14 mouse cellular contexts compared by ENCODE assay signal in genomic region chr2:68469491-68469890, GRCm38 (mm10). TPM values are rescaled to one million over a fixed set of nuclear protein-coding genes. Genes with fewer than 3 reads are reported as not detected.
DNase-seq lines count a peak whose midpoint lies in the region; ATAC-seq lines count a peak whose summit lies in the region.
"Had no signal": no experiment of that assay in that cellular context is flagged by ENCODE, and none has a peak within 500 bp of the region (broad histone marks: within the 10 kb centered on the region; RNA-seq: fewer than 3 reads in every experiment).

No protein-coding gene starts in this region.

- intact Hi-C loops in heart, postnatal 36 days (cut with DNase I) = loop anchor here (5.0 to 10.0 kb wide), 2 partner anchors 92 to 395 kb away; partner anchors contain the start of gene Cers6

- no peaks in the 10 kb centered on the region for H3K36me3 ChIP-seq in heart, embryonic 16.5 days (ENCODE audit: control insufficient read depth, insufficient read depth)
- no peaks in the 10 kb centered on the region for H3K36me3 ChIP-seq in forebrain, embryonic 13.5 days (ENCODE audit: poor library complexity, severe bottlenecking)
- H3K36me3 ChIP-seq in hindbrain, embryonic 12.5 days = no peaks in the 10 kb centered on the region
- no peaks in the 10 kb centered on the region for H3K36me3 ChIP-seq in midbrain, embryonic 16.5 days (ENCODE audit: control insufficient read depth, insufficient read depth, low read length)
- H3K36me3 ChIP-seq: stomach, embryonic 15.5 days had no signal

- peak overlapping the region; percentile 78 for H3K27ac ChIP-seq in heart, embryonic 16.5 days (ENCODE audit: low read length)
- no peak overlapping the region; the same call in 1 of the 2 replicates for H3K27ac ChIP-seq in forebrain, embryonic 13.5 days
- H3K27ac ChIP-seq in hindbrain, embryonic 12.5 days = no peak overlapping the region
- H3K27ac ChIP-seq in midbrain, embryonic 16.5 days (ENCODE audit: low read length) = no peak overlapping the region
- H3K27ac ChIP-seq: stomach, embryonic 15.5 days had no signal

- peak overlapping the region; percentile 66 for H3K4me2 ChIP-seq in heart, embryonic 16.5 days (ENCODE audit: low read depth, low read length)
- H3K4me2 ChIP-seq in forebrain, embryonic 13.5 days = peak overlapping the region; percentile 51
- peak overlapping the region; percentile 42 for H3K4me2 ChIP-seq in hindbrain, embryonic 12.5 days (replicated peaks)
- H3K4me2 ChIP-seq in midbrain, embryonic 16.5 days (ENCODE audit: low read length) = peak overlapping the region; percentile 34
- H3K4me2 ChIP-seq: stomach, embryonic 15.5 days had no signal

- H3K9me3 ChIP-seq in heart, embryonic 16.5 days (replicated peaks; ENCODE audit: control insufficient read depth, low read length) = no peaks in the 10 kb centered on the region
- no peaks in the 10 kb centered on the region for H3K9me3 ChIP-seq in forebrain, embryonic 13.5 days (replicated peaks)
- H3K9me3 ChIP-seq in hindbrain, embryonic 12.5 days (replicated peaks) = no peaks in the 10 kb centered on the region
- H3K9me3 ChIP-seq in midbrain, embryonic 16.5 days (replicated peaks; ENCODE audit: control insufficient read depth, low read length, poor library complexity, severe bottlenecking) = no peaks in the 10 kb centered on the region
- H3K9me3 ChIP-seq: stomach, embryonic 15.5 days had no signal

- 56% methylated on average over 3 of the region's 3 CpGs for WGBS in heart, embryonic 16.5 days
- 62% methylated on average over 3 of the region's 3 CpGs for WGBS in forebrain, embryonic 13.5 days
- 62% methylated on average over 3 of the region's 3 CpGs for WGBS in hindbrain, embryonic 12.5 days
- WGBS in midbrain, embryonic 16.5 days = 59% methylated on average over 3 of the region's 3 CpGs

- H3K4me3 ChIP-seq in heart, embryonic 16.5 days (ENCODE audit: low read length) = peak overlapping the region; percentile 39
- H3K4me3 ChIP-seq in forebrain, embryonic 13.5 days = peak overlapping the region; percentile 17
- peak overlapping the region; percentile 7; the same call in 1 of the 2 replicates for H3K4me3 ChIP-seq in hindbrain, embryonic 12.5 days
- no peak overlapping the region; the same call in 1 of the 2 replicates for H3K4me3 ChIP-seq in midbrain, embryonic 16.5 days (ENCODE audit: low read depth, low read length)
- H3K4me3 ChIP-seq: megakaryocyte, embryonic 14.5 days; stomach, embryonic 15.5 days had no signal

- DNase-seq in heart, postnatal 36 days = no peak
- DNase-seq in frontal cortex, adult 2 months (ENCODE audit: extremely low spot score in 1 of 2, low spot score in 1 of 2) = no peak
- DNase-seq: cerebellum, postnatal 14 days; gastrocnemius, postnatal 25 days; layer of hippocampus, adult 9-11 months; lung, adult 18-20 months; right cerebral cortex, postnatal 4 days had no signal

- H3K4me1 ChIP-seq in heart, embryonic 16.5 days (ENCODE audit: control insufficient read depth, insufficient read depth, low read length) = peaks cover 42% of the 10 kb centered on the region
- H3K4me1 ChIP-seq in forebrain, embryonic 13.5 days = peaks cover 42% of the 10 kb centered on the region
- peaks cover 36% of the 10 kb centered on the region for H3K4me1 ChIP-seq in hindbrain, embryonic 12.5 days
- H3K4me1 ChIP-seq in midbrain, embryonic 16.5 days (ENCODE audit: control insufficient read depth, insufficient read depth, low read length) = peaks cover 21% of the 10 kb centered on the region

- no peaks in the 10 kb centered on the region for H3K27me3 ChIP-seq in heart, embryonic 16.5 days (ENCODE audit: control insufficient read depth, insufficient read depth, low read length)
- H3K27me3 ChIP-seq in forebrain, embryonic 13.5 days = no peaks in the 10 kb centered on the region
- H3K27me3 ChIP-seq in hindbrain, embryonic 12.5 days = no peaks in the 10 kb centered on the region
- no peaks in the 10 kb centered on the region; the same call in 1 of the 2 replicates for H3K27me3 ChIP-seq in midbrain, embryonic 16.5 days (ENCODE audit: control insufficient read depth, insufficient read depth, low read depth, low read length)
- H3K27me3 ChIP-seq: stomach, embryonic 15.5 days had no signal

- H3K9ac ChIP-seq in heart, embryonic 16.5 days (ENCODE audit: low read length) = peak overlapping the region; percentile 65
- H3K9ac ChIP-seq in forebrain, embryonic 13.5 days = peak overlapping the region; percentile 21; the same call in 1 of the 2 replicates
- H3K9ac ChIP-seq in hindbrain, embryonic 12.5 days = no peak overlapping the region
- H3K9ac ChIP-seq in midbrain, embryonic 16.5 days (ENCODE audit: low read depth, low read length) = no peak overlapping the region
- H3K9ac ChIP-seq: stomach, embryonic 15.5 days had no signal

- no peak for ATAC-seq in heart, embryonic 16.5 days (replicated peaks; ENCODE audit: extremely low read depth, insufficient read depth, low FRiP score)
- no peak for ATAC-seq in forebrain, embryonic 13.5 days
- no peak for ATAC-seq in hindbrain, embryonic 12.5 days (ENCODE audit: low FRiP score)
- ATAC-seq in midbrain, embryonic 16.5 days = no peak
- ATAC-seq in megakaryocyte progenitor cell, adult 5-6 weeks (replicated peaks; ENCODE audit: poor library complexity) = no peak

RNA-seq across cellular contexts. Expression of gene Stk39, which starts 2.6 kb away (rescaled TPM):
- polyA plus RNA-seq in heart, embryonic 16.5 days (2015; fragmentation: Nextera tagmentation; extraction: Ambion mirVana) = 61.8 and 66.0 TPM in 2 replicates
- total RNA-seq in heart, postnatal 36 days (2021) = 10 to 100 TPM; 67.5 to 80.3 TPM
- 27.7 and 28.2 TPM in 2 replicates for polyA plus RNA-seq in forebrain, embryonic 13.5 days (2015; fragmentation: Nextera tagmentation; extraction: Ambion mirVana)
- polyA plus RNA-seq in hindbrain, embryonic 12.5 days (2016; fragmentation: Nextera tagmentation; extraction: Ambion mirVana) = 55.1 and 57.0 TPM in 2 replicates
- 21.4 and 22.2 TPM in 2 replicates for polyA plus RNA-seq in midbrain, embryonic 16.5 days (2015; fragmentation: Nextera tagmentation; extraction: Ambion mirVana)
- total RNA-seq in megakaryocyte progenitor cell, adult 5-6 weeks (2015) = 0.83 and 1.3 TPM in 2 replicates
- 1.2 and 3.2 TPM in 2 replicates for total RNA-seq in megakaryocyte progenitor cell, adult 5-6 weeks (2017)
- 37.2 and 38.1 TPM in 2 replicates for polyA plus RNA-seq in frontal cortex, adult 2 months (2012; rRNA removed)

Comparison
In these comparisons a context has a peak if more than half of its experiments do, and no peak if none do; other contexts are left out.
1. H3K9ac ChIP-seq: peak in heart, embryonic 16.5 days (single experiment) and forebrain, embryonic 13.5 days (single experiment); none in hindbrain, embryonic 12.5 days (single experiment) and midbrain, embryonic 16.5 days (single experiment).
2. Peak in every context shown above with its lines, with median percentiles within 50 percentile points of each other: H3K4me2 ChIP-seq.